Mouse (Mus musculus): ENCODE measurements around the gene Syt6.
A peak's percentile ranks its signal among the peaks of the same experiment; 100 is the strongest.

The Syt6 gene

DNA sequence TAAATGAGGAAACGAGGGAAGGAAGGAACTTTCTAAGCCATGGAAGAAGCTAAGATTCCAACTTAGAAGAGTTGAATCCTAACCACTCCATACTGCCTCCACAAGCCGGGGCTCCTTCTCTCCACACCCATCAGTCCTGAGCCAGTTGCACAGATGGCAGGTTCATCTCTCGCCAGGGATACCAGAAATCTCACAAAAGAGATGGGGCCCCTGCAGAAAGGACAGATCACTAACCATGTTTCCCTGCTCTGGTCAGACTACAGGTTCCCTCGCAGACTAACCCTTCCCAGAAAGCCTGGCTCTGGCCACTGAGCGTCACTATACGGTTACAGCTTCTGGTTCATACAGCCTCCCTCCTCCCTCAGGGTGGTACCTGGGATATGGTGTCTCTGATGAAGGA, 74.7 kb downstream of the Syt6 start:
- DNase-seq: no peak

GRCm38 (mm10) chr3:103650406-103650805, 75.4 kb downstream of the Syt6 start:
- DNase-seq: no peak

GRCm38 (mm10) chr3:103660012-103660411, 85.0 kb downstream of the Syt6 start:
- no peak for DNase-seq

- peak; percentile 94 for DNase-seq
These were observed 86.7 kb downstream of the Syt6 start for GRCm38 (mm10) chr3:103661714-103662113.

GRCm38 (mm10) chr3:103663385-103663784, 88.4 kb downstream of the Syt6 start:
- no peak for DNase-seq

- DNase-seq: no peak
These were observed 97.1 kb downstream of the Syt6 start for GRCm38 (mm10) chr3:103672113-103672512.

DNA sequence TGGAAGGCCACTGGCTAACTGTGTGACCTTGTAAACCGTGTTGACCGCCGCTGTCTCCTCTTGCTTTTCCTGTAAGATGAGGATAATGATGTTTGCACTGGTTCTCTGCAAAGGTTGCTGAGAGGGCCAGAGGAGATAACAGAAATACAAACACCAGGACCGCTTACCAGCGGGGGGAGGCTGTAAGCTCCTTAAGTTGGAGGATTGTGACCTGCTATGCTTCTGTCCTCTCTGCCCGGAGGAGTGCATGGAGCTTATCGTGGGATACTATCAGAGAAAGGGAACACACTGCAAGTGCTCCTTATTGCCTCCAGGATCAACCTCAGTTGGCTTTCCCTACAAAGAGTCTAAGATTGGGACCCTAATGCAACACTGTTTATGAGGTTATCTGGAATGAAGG, 97.7 kb downstream of the Syt6 start:
- DNase-seq: no peak

DNA sequence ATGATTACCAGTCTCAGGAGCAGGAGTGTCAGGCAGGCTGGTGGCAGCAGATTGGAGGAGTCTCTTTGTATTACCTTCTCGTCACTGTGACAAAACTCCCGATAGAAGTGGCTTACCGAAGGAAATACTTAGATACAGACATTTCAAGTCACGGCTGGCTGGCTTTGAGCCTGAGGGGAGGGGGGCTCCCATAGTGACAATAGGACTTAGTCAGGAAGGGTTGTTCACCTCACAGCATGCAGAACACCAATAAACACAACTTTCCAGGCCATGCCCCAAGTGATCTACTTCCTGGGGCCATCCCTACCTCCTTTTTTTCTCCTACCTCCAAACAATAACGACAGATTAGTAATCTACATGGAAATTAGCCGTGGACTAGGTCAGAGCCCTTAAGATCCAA, 103.8 kb downstream of the Syt6 start:
- peak; percentile 64 for DNase-seq

- peak; percentile 45 for DNase-seq
These were observed 107.4 kb downstream of the Syt6 start for GRCm38 (mm10) chr3:103682473-103682872.

DNA sequence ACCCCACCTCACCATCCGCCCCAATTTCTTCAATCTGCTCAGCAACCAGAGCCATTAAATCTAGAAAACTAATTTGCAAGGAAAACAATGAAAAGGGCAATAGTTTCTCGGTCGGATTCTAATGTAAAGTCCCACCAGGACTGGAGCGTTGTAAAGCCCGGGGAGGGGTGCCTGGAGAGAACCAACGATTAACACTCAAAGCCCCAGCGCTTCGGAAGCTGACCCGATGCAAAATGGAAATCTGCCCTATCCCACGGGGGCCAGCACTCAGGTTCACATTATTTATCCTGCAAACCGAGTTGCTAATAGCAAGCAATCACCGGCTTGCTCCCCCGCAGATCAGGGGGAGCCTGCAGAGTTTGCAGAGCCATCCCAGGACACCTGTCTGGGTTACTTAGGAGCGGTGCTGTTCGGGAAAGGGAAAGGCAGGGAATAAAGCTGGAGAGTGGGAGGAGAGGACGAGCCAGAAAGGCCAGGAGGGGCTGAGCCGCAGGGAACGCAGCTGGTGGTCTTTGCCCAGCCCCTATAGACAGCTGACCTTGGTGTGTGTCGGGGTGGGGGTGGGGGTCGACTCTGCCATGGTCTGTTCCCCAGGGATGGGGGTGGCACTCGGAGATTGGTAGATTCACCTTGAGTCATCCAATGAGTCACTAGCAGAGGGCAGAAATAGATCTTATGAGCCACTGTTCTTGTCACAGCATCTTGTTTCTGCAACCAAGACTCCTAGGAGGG, 108.4 kb downstream of the Syt6 start:
- peak; percentile 76 for DNase-seq

- no peak for DNase-seq
These were observed 108.9 kb downstream of the Syt6 start for GRCm38 (mm10) chr3:103683966-103684319.

- DNase-seq: no peak
These were observed 114.0 kb downstream of the Syt6 start for GRCm38 (mm10) chr3:103689043-103689442.

- peak; percentile 93 for DNase-seq
These were observed 115.5 kb downstream of the Syt6 start for GRCm38 (mm10) chr3:103690506-103690905.

Measured in heart, adult 11 months (tissue).